In the genomic region with DNA sequence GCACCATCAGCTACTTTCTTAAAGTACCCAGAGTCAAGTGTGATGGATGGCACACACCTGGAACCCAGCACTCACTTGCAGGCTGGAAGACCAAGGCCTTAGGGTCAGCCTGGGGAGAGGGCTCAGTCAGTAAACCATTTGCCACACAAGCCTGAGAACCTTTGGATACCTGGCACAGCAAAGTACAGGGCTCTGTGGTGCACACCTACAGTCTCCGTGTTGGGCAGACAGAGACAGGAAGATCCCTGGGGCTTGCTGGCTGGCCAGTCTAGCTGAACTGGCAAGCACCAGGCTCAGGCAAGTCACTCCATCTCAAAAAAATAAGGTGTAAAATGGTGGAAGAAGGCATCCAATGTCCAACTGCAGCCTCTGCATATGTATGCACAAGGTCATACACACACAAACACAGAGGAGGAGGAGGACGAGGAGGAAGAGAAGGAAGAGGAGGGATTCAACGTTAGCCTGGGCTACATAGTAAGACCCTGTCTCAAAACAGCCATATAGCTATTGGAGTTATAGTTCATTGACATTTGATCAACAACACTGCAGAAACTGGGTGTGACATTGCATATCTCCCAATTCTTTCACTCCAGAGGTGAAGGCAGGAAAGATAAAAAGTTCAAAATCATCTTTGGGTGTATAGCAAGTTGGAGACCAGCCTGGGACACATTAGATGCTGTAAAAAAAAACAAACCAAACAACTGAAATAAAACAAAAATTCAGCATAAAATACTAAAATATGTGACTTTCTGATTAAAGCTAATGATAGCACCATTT, we compare ENCODE assay signal across 31 mouse cellular contexts.
A peak's percentile ranks its signal among the peaks of the same experiment; 100 is the strongest.
DNase-seq lines count a peak whose midpoint lies in the region; ATAC-seq lines count a peak whose summit lies in the region.
"Had no signal": no experiment of that assay in that cellular context is flagged by ENCODE, and none has a peak within 500 bp of the region (broad histone marks: within the 10 kb centered on the region; RNA-seq: fewer than 3 reads in every experiment).

No protein-coding gene starts in this region.

- no peak overlapping the region for H3K27ac ChIP-seq in neural tube, embryonic 15.5 days (replicated peaks)
- H3K27ac ChIP-seq in liver, embryonic 16.5 days (ENCODE audit: low read length) = peak overlapping the region; percentile 84
- H3K27ac ChIP-seq: embryonic facial prominence, embryonic 12.5 days; forebrain, embryonic 12.5 days; hindbrain, embryonic 13.5 days; limb, embryonic 10.5 days; limb, embryonic 15.5 days; lung, embryonic 15.5 days; neural tube, embryonic 12.5 days had no signal

- peaks cover 41% of the 10 kb centered on the region for H3K36me3 ChIP-seq in neural tube, embryonic 15.5 days
- peaks cover 20% of the 10 kb centered on the region for H3K36me3 ChIP-seq in liver, embryonic 16.5 days (ENCODE audit: control insufficient read depth, insufficient read depth)

- ATAC-seq in neural tube, embryonic 15.5 days (ENCODE audit: low FRiP score) = 0 out of 2 replicates have a peak, but pooled peaks have one; percentile 37
- ATAC-seq in liver, embryonic 16.5 days (ENCODE audit: low read depth) = peak; percentile 81
- ATAC-seq: activated CD4-positive, CD25-positive, alpha-beta regulatory T cell, adult 4 months; intestine, embryonic 16.5 days; midbrain, embryonic 16.5 days had no signal

- no peak overlapping the region for H3K4me3 ChIP-seq in neural tube, embryonic 15.5 days (replicated peaks)
- no peak overlapping the region for H3K4me3 ChIP-seq in liver, embryonic 16.5 days (ENCODE audit: low read depth, low read length)
- H3K4me3 ChIP-seq: embryonic facial prominence, embryonic 12.5 days; forebrain, embryonic 12.5 days; hindbrain, embryonic 13.5 days; kidney, embryonic 15.5 days; limb, embryonic 10.5 days; limb, embryonic 15.5 days; lung, embryonic 15.5 days; neural tube, embryonic 12.5 days had no signal

- WGBS in neural tube, embryonic 15.5 days = 88% methylated on average over 3 of the region's 3 CpGs
- 70% methylated on average over 3 of the region's 3 CpGs for WGBS in liver, embryonic 16.5 days (ENCODE audit: insufficient replicate concordance)

- DNase-seq in heart, adult 11 months = peak; percentile 79
- no peak for DNase-seq in heart, postnatal 36 days
- DNase-seq in neural tube, embryonic 10.5 days (ENCODE audit: extremely low spot score, low spot score) = no peak
- DNase-seq in gastrocnemius, adult 18-20 months (ENCODE audit: low spot score) = no peak
- no peak for DNase-seq in lung, postnatal 10 days
- no peak for DNase-seq in thymus, postnatal 4 days
- DNase-seq: adrenal gland, adult 2 months; adrenal gland, postnatal 36 days; cerebellum, adult 9-10 months; embryo, embryonic 11 days; gastrocnemius, postnatal 25 days; heart, adult 18-20 months; heart, postnatal 4 days; layer of hippocampus, postnatal 36 days; lung, postnatal 36 days; right cerebral cortex, postnatal 4 days had no signal

- no peak overlapping the region for H3K9ac ChIP-seq in neural tube, embryonic 15.5 days (replicated peaks)
- peak overlapping the region; percentile 37; the same call in 1 of the 2 replicates for H3K9ac ChIP-seq in liver, embryonic 16.5 days (ENCODE audit: low read depth, low read length)
- H3K9ac ChIP-seq: embryonic facial prominence, embryonic 12.5 days; forebrain, embryonic 12.5 days; hindbrain, embryonic 13.5 days; kidney, embryonic 15.5 days; limb, embryonic 15.5 days; lung, embryonic 15.5 days; neural tube, embryonic 12.5 days had no signal

- H3K4me2 ChIP-seq in neural tube, embryonic 15.5 days = no peak overlapping the region
- H3K4me2 ChIP-seq in liver, embryonic 16.5 days (ENCODE audit: low read depth, low read length) = peak overlapping the region; percentile 45
- H3K4me2 ChIP-seq: embryonic facial prominence, embryonic 12.5 days; forebrain, embryonic 12.5 days; heart, embryonic 11.5 days; hindbrain, embryonic 13.5 days; kidney, embryonic 15.5 days; limb, embryonic 15.5 days; lung, embryonic 15.5 days; neural tube, embryonic 12.5 days had no signal

- no peaks in the 10 kb centered on the region for H3K9me3 ChIP-seq in neural tube, embryonic 15.5 days (replicated peaks)
- H3K9me3 ChIP-seq in liver, embryonic 16.5 days (replicated peaks; ENCODE audit: control insufficient read depth, low read length) = peaks cover 3% of the 10 kb centered on the region; the same call in 1 of the 2 replicates
- H3K9me3 ChIP-seq: embryonic facial prominence, embryonic 12.5 days; forebrain, embryonic 12.5 days; hindbrain, embryonic 13.5 days; kidney, embryonic 15.5 days; limb, embryonic 10.5 days; limb, embryonic 15.5 days; lung, embryonic 15.5 days; neural tube, embryonic 12.5 days had no signal

- H3K27me3 ChIP-seq in neural tube, embryonic 15.5 days (replicated peaks) = no peaks in the 10 kb centered on the region
- no peaks in the 10 kb centered on the region for H3K27me3 ChIP-seq in liver, embryonic 16.5 days (ENCODE audit: control insufficient read depth, insufficient read depth, low read depth, low read length)
- H3K27me3 ChIP-seq: CH12.LX; embryonic facial prominence, embryonic 12.5 days; forebrain, embryonic 12.5 days; hindbrain, embryonic 13.5 days; kidney, embryonic 15.5 days; limb, embryonic 15.5 days; lung, embryonic 15.5 days; neural tube, embryonic 12.5 days had no signal

- no peaks in the 10 kb centered on the region for H3K4me1 ChIP-seq in neural tube, embryonic 15.5 days
- H3K4me1 ChIP-seq in liver, embryonic 16.5 days (ENCODE audit: control insufficient read depth, low read depth, low read length) = peaks cover 30% of the 10 kb centered on the region
- H3K4me1 ChIP-seq: embryonic facial prominence, embryonic 12.5 days; forebrain, embryonic 12.5 days; hindbrain, embryonic 13.5 days; limb, embryonic 10.5 days; lung, embryonic 15.5 days; neural tube, embryonic 12.5 days had no signal

- intact Hi-C loops in heart, postnatal 36 days (cut with DNase I) = no loop called here
